Mouse (Mus musculus): ENCODE measurements around the gene Zfp563. TPM values are rescaled to one million over a fixed set of nuclear protein-coding genes. Genes with fewer than 3 reads are reported as not detected.

Zfp563 gene
- polyA plus RNA-seq, 1 experiment from 2014 or later: 12.2 TPM

Other genes with a start within 250 kb of the Zfp563 start
- 7.7 and 10.3 TPM in 2 replicates for gene Zfp870, start 197.7 kb upstream of the Zfp563 start, polyA plus RNA-seq (2016; fragmentation: Nextera tagmentation; extraction: Ambion mirVana)
- not detected in 2 replicates for gene Cyp4f14, start 172.0 kb upstream of the Zfp563 start, polyA plus RNA-seq (2016; fragmentation: Nextera tagmentation; extraction: Ambion mirVana)
- gene Cyp4f13, start 141.9 kb upstream of the Zfp563 start, polyA plus RNA-seq (2016; fragmentation: Nextera tagmentation; extraction: Ambion mirVana): 4.3 and 7.0 TPM in 2 replicates
- gene Zfp472, start 123.5 kb upstream of the Zfp563 start, polyA plus RNA-seq (2016; fragmentation: Nextera tagmentation; extraction: Ambion mirVana): 11.2 and 11.3 TPM in 2 replicates
- gene Zfp952, start 96.2 kb upstream of the Zfp563 start, polyA plus RNA-seq (2016; fragmentation: Nextera tagmentation; extraction: Ambion mirVana): 16.6 and 18.2 TPM in 2 replicates
- gene Zfp763, start 55.9 kb upstream of the Zfp563 start, polyA plus RNA-seq (2016; fragmentation: Nextera tagmentation; extraction: Ambion mirVana): 21.7 and 23.6 TPM in 2 replicates
- not detected in 2 replicates for gene 4921501E09Rik, start 21.3 kb upstream of the Zfp563 start, polyA plus RNA-seq (2016; fragmentation: Nextera tagmentation; extraction: Ambion mirVana)
- gene Morc2b, start 50.4 kb downstream of the Zfp563 start, polyA plus RNA-seq (2016; fragmentation: Nextera tagmentation; extraction: Ambion mirVana): 0.10 TPM in 1 of 2 replicates, not detected in the other
- not detected in 2 replicates for gene Olfr55, start 79.1 kb downstream of the Zfp563 start, polyA plus RNA-seq (2016; fragmentation: Nextera tagmentation; extraction: Ambion mirVana)
- gene Olfr239, start 102.0 kb downstream of the Zfp563 start, polyA plus RNA-seq (2016; fragmentation: Nextera tagmentation; extraction: Ambion mirVana): not detected in 2 replicates
- not detected in 2 replicates for gene Olfr1564, start 132.4 kb downstream of the Zfp563 start, polyA plus RNA-seq (2016; fragmentation: Nextera tagmentation; extraction: Ambion mirVana)
- gene Zfp955a, start 165.8 kb downstream of the Zfp563 start, polyA plus RNA-seq (2016; fragmentation: Nextera tagmentation; extraction: Ambion mirVana): 20.4 and 21.0 TPM in 2 replicates
- 0.03 and 0.05 TPM in 2 replicates for gene Olfr63, start 175.4 kb downstream of the Zfp563 start, polyA plus RNA-seq (2016; fragmentation: Nextera tagmentation; extraction: Ambion mirVana)
- 13.6 and 13.7 TPM in 2 replicates for gene Zfp955b, start 200.2 kb downstream of the Zfp563 start, polyA plus RNA-seq (2016; fragmentation: Nextera tagmentation; extraction: Ambion mirVana)

Data from forebrain, embryonic 12.5 days (tissue).